Mouse (Mus musculus) bone marrow, adult 2 months (tissue): Measurements from ENCODE around the gene Elovl5.

Experiments used
- CTCF ChIP-seq: fragments of 200-500 bp; IDR thresholded peaks from 2 replicates; pipeline ENCODE4 v1.5.1; 2011; ENCODE audit warnings: low read length, control low read depth; ENCODE audit not compliant: control insufficient read depth, insufficient read depth
- POLR2A ChIP-seq: fragments of 200-500 bp; IDR thresholded peaks from 2 replicates; pipeline ENCODE4 v1.6.1; 2011; ENCODE audit warnings: low read depth, mild to moderate bottlenecking, control low read depth, low read length, borderline replicate concordance; ENCODE audit not compliant: control insufficient read depth

DNA sequence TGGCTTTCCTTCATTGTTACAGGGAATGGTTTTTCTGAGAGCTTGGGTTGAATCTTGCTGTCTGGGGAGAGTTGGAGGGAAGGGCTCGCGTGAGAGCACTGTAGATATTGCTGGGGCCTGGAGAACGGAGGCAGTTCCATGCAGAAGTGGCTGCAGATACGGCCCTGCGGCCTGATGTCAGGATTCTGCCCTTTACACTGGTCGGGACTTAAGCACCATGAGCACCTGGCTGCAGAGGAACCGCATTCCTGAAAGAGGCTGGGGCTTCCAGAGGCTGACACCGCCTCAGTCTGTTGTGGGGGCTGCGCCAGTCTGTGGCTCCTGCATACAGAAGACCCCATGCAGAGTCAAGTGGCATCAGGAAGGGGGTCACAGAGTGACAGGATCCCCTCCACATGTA is 24.7 kb downstream of the Elovl5 start:
- TF ChIP-seq CTCF (no peak; the same call in 1 of the 2 replicates), POLR2A (no peak)
